Mouse (Mus musculus): Measurements from ENCODE around the gene 2410004P03Rik.

DNA sequence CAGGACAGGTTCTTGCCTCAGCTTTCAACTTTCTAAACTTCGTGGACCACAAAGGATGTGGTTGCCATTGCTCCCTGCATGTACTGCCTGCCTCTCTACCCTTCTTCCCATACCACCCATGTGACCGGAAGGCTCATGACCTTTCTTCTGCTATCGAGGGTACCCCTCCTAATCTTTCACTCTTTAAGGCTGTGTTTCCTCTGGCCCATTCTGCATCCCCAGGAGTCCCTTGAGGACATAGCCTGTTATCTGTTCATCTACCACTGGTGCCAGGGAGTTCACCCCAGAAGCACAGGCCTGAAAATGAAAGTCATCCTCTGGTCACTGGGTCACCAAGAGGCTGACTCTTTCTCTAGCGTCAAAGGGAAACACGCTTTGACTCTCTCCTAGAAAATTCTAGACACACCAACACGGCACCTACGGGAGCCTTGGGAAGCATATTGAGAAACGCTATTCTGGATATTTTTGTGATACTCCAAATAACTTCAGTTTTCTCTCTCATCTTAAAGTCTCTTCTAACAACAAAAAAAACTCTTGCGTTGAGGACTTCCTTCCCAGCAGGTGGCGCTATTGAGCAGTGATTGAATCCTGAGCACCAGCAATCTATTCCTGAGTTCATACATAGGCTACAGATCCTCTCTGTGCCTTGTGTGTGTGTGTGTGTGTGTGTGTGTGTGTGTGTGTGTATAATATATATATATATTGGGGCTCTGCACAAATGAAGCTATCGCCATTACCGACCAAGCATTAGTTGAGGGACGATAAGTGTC is 21.4 kb upstream of the 2410004P03Rik start:
- TF ChIP-seq CTCF (IDR thresholded peaks at IDR 0.05; ENCODE audit: control insufficient read depth, insufficient read depth, insufficient replicate concordance, low read depth, low read length) (no peak), POLR2A (IDR thresholded peaks at IDR 0.05; ENCODE audit: control insufficient read depth, low read depth, low read length) (no peak)

Measured in testis, adult 2 months (tissue).